Mouse (Mus musculus) MEL (cell line): ENCODE results near the gene Ube2q1. TPM values are rescaled to one million over a fixed set of nuclear protein-coding genes. Genes with fewer than 3 reads are reported as not detected.
"Not testable (repeated sequence)": the region's sequence is repeated elsewhere in the genome, so short reads cannot be mapped to it uniquely, and the experiment has no call there.

Experiments used
- DNase-seq: peaks from one replicate; pipeline ENCODE4 v3.0.0; 2011; ENCODE audit warnings: low read depth, low spot score
- H3K27ac ChIP-seq: 2 replicates; pipeline ENCODE4 v1.5.1; 2012; ENCODE audit warnings: low read depth, mild to moderate bottlenecking, control low read depth, low read length, moderate library complexity; ENCODE audit not compliant: control insufficient read depth
- H3K27me3 ChIP-seq, 2 experiments: fragments of 150-350 bp in 1 of 2; sonication (generic) in 1 of 2; 2 replicates each; pipeline ENCODE4 v1.6.1; 2012; ENCODE audit warnings: low read length in 2 of 2, mild to moderate bottlenecking in 2 of 2, improper control_type of control experiment in 1 of 2, moderate library complexity in 1 of 2; ENCODE audit not compliant: insufficient read depth in 2 of 2, control insufficient read depth in 1 of 2
- H3K36me3 ChIP-seq, 2 experiments: 2 replicates each; pipeline ENCODE4 v1.6.1; 2012 to 2014; ENCODE audit warnings: low read length in 2 of 2, improper control_type of control experiment in 1 of 2, inconsistent platforms in 1 of 2, mild to moderate bottlenecking in 1 of 2; ENCODE audit not compliant: insufficient read depth in 2 of 2, control insufficient read depth in 1 of 2
- H3K4me1 ChIP-seq, 2 experiments: fragments of 150-350 bp in 1 of 2; sonication (generic) in 1 of 2; 2 replicates each; pipeline ENCODE4 v1.6.1; 2012; ENCODE audit warnings: low read length in 2 of 2, improper control_type of control experiment in 1 of 2, mild to moderate bottlenecking in 1 of 2; ENCODE audit not compliant: insufficient read depth in 2 of 2, control insufficient read depth in 1 of 2
- H3K4me3 ChIP-seq, 2 experiments: fragments of 150-350 bp in 1 of 2; sonication (generic) in 1 of 2; 2 replicates each; pipeline ENCODE4 v1.5.1; 2012; ENCODE audit warnings: low read depth in 2 of 2, low read length in 2 of 2, mild to moderate bottlenecking in 2 of 2, moderate library complexity in 2 of 2, control low read depth in 1 of 2, improper control_type of control experiment in 1 of 2; ENCODE audit not compliant: control insufficient read depth in 1 of 2, insufficient read depth in 1 of 2
- H3K79me2 ChIP-seq: 2 replicates; pipeline ENCODE4 v1.6.1; 2012; ENCODE audit warnings: mild to moderate bottlenecking, low read length, moderate library complexity; ENCODE audit not compliant: control insufficient read depth, poor library complexity, insufficient read depth
- H3K9ac ChIP-seq: 2 replicates; pipeline ENCODE4 v1.6.1; 2012; ENCODE audit warnings: low read depth, mild to moderate bottlenecking, control low read depth, low read length, moderate library complexity; ENCODE audit not compliant: control insufficient read depth, poor library complexity, severe bottlenecking
- H3K9me3 ChIP-seq: fragments of 150-350 bp; sonication (generic); replicated peaks from 2 replicates; pipeline ENCODE4 v1.6.1; 2012; ENCODE audit warnings: mild to moderate bottlenecking, low read length, improper control_type of control experiment, moderate library complexity; ENCODE audit not compliant: insufficient read depth
- BHLHE40 ChIP-seq: IDR thresholded peaks from 2 replicates; pipeline ENCODE4 v1.6.1; 2012; ENCODE audit warnings: low read depth, mild to moderate bottlenecking, inconsistent platforms, low read length, improper control_type of control experiment, borderline replicate concordance
- CHD2 ChIP-seq: IDR thresholded peaks from 2 replicates; pipeline ENCODE4 v1.6.1; 2011; ENCODE audit warnings: low read length, improper control_type of control experiment
- E2F4 ChIP-seq: IDR thresholded peaks from 2 replicates; pipeline ENCODE4 v1.6.1; 2011; ENCODE audit warnings: low read depth, low read length, improper control_type of control experiment, borderline replicate concordance
- EP300 ChIP-seq, 2 experiments: IDR thresholded peaks; 2 replicates each; pipeline ENCODE4 v1.6.1; 2011; ENCODE audit warnings: improper control_type of control experiment in 2 of 2, low read length in 2 of 2, low read depth in 1 of 2, mild to moderate bottlenecking in 1 of 2
- ETS1 ChIP-seq: IDR thresholded peaks from 2 replicates; pipeline ENCODE4 v1.6.1; 2012; ENCODE audit warnings: low read depth, mild to moderate bottlenecking, inconsistent platforms, low read length, improper control_type of control experiment, moderate library complexity
- GABPA ChIP-seq: IDR thresholded peaks from 2 replicates; pipeline ENCODE4 v1.6.1; 2012; ENCODE audit warnings: low read depth, mild to moderate bottlenecking, inconsistent platforms, low read length, improper control_type of control experiment, moderate library complexity
- HCFC1 ChIP-seq: IDR thresholded peaks from 2 replicates; pipeline ENCODE4 v1.6.1; 2012; ENCODE audit warnings: low read depth, mild to moderate bottlenecking, inconsistent platforms, low read length, improper control_type of control experiment, moderate library complexity
- MAFK ChIP-seq: IDR thresholded peaks from 2 replicates; pipeline ENCODE4 v1.6.1; 2011; ENCODE audit warnings: low read depth, mild to moderate bottlenecking, low read length, improper control_type of control experiment, borderline replicate concordance
- MEF2A ChIP-seq: IDR thresholded peaks from 2 replicates; pipeline ENCODE4 v1.6.1; 2014; ENCODE audit warnings: low read depth, mild to moderate bottlenecking, inconsistent platforms, low read length, improper control_type of control experiment; ENCODE audit not compliant: poor library complexity, insufficient replicate concordance, severe bottlenecking; ENCODE audit errors: extremely low read depth
- MXI1 ChIP-seq: IDR thresholded peaks from 2 replicates; pipeline ENCODE4 v1.6.1; 2011; ENCODE audit warnings: mild to moderate bottlenecking, low read depth, low read length, improper control_type of control experiment
- MYB ChIP-seq: IDR thresholded peaks from 2 replicates; pipeline ENCODE4 v1.6.1; 2011; ENCODE audit warnings: mild to moderate bottlenecking, low read depth, low read length, improper control_type of control experiment
- NELFE ChIP-seq: IDR thresholded peaks from 2 replicates; pipeline ENCODE4 v1.6.1; 2011; ENCODE audit warnings: low read depth, low read length, improper control_type of control experiment
- NRF1 ChIP-seq: IDR thresholded peaks from 2 replicates; pipeline ENCODE4 v1.6.1; 2014; ENCODE audit warnings: low read depth, mild to moderate bottlenecking, inconsistent platforms, low read length, improper control_type of control experiment, moderate library complexity; ENCODE audit not compliant: poor library complexity, insufficient read depth, severe bottlenecking
- RCOR1 ChIP-seq: IDR thresholded peaks from 2 replicates; pipeline ENCODE4 v1.6.1; 2012; ENCODE audit warnings: low read depth, mild to moderate bottlenecking, inconsistent platforms, low read length, improper control_type of control experiment
- TAL1 ChIP-seq: IDR thresholded peaks from 2 replicates; pipeline ENCODE4 v1.6.1; 2012; ENCODE audit warnings: mild to moderate bottlenecking, inconsistent platforms, low read length, moderate library complexity, mixed read lengths
- TCF12 ChIP-seq: IDR thresholded peaks from 2 replicates; pipeline ENCODE4 v1.6.1; 2014; ENCODE audit warnings: low read depth, mild to moderate bottlenecking, inconsistent platforms, low read length, improper control_type of control experiment, moderate library complexity
- USF1 ChIP-seq: IDR thresholded peaks from 2 replicates; pipeline ENCODE4 v1.6.1; 2014; ENCODE audit warnings: low read depth, mild to moderate bottlenecking, inconsistent platforms, low read length, improper control_type of control experiment, moderate library complexity
- USF2 ChIP-seq, 2 experiments: IDR thresholded peaks; 2 replicates each; pipeline ENCODE4 v1.6.1; 2011 to 2012; ENCODE audit warnings: improper control_type of control experiment in 2 of 2, low read length in 2 of 2, borderline replicate concordance in 1 of 2, inconsistent platforms in 1 of 2, low read depth in 1 of 2, mild to moderate bottlenecking in 1 of 2; ENCODE audit not compliant: insufficient read depth in 1 of 2
- ZC3H11A ChIP-seq: IDR thresholded peaks from 2 replicates; pipeline ENCODE4 v1.6.1; 2012; ENCODE audit warnings: low read depth, mild to moderate bottlenecking, inconsistent platforms, low read length, improper control_type of control experiment
- ZKSCAN1 ChIP-seq: IDR thresholded peaks from 2 replicates; pipeline ENCODE4 v1.6.1; 2012; ENCODE audit warnings: low read depth, mild to moderate bottlenecking, inconsistent platforms, low read length, improper control_type of control experiment, moderate library complexity
- ZMIZ1 ChIP-seq: IDR thresholded peaks from 2 replicates; pipeline ENCODE4 v1.6.1; 2012; ENCODE audit warnings: low read depth, mild to moderate bottlenecking, inconsistent platforms, low read length, improper control_type of control experiment, moderate library complexity
- polyA plus RNA-seq, 2 experiments: library from polyadenylated mRNA; stranded (reverse) in 1 of 2; unstranded in 1 of 2; fragments of >175 nt in 1 of 2; fragments of >200 nt in 1 of 2; gene quantifications; 2 replicates each; pipeline versions ENCODE4 v1.2.1 to v1.2.4; 2012; ENCODE audit warnings: low replicate concordance in 2 of 2, low read depth in 1 of 2; ENCODE audit not compliant: insufficient read length in 2 of 2, insufficient read depth in 1 of 2, missing spikeins in 1 of 2
- total RNA-seq: library from RNA; depleted of rRNA; stranded (reverse); fragments of 300-350 nt; gene quantifications from 2 replicates; pipeline ENCODE4 v1.2.3, GENCODE M21; 2012

Gene Ube2q1
- total and polyA plus RNA-seq, 3 experiments = 73.8 to 162 (median 89.0) TPM

DNA sequence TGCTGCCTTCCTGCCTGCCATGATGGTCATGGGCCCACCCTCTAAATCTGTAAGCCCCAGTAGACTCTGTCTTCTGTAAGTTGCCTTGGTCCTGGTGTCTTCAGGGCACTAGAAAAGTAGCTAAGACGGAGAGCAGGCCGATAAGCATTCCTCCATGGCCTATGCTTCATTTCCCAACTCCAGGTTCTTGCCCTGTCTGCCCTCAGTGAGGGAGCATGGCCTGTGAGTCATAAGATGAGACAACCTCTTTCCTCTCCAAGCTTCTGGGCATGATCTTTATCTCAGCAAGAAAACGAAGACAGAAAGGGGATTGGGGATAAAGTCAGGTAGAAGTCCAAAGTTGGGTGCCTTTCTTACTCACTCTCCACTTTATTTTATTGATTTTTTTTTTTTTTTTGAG, 25.1 kb downstream of the Ube2q1 start:
- Histone ChIP-seq H3K9me3 (no peaks in the 10 kb centered on the region), H3K27ac (no peak overlapping the region), H3K9ac (no peak overlapping the region), H3K4me1 (peaks cover 0 to 14% of the 10 kb centered on the region in 2 experiments; a peak in 2 of 4 replicates), H3K4me3 (no peak overlapping the region), H3K79me2 (no peaks in the 10 kb centered on the region), H3K36me3 (peaks cover 0 to 4% of the 10 kb centered on the region in 2 experiments; a peak in 2 of 4 replicates), H3K27me3 (no peaks in the 10 kb centered on the region)
- no peak for DNase-seq
- TF ChIP-seq GABPA (no peak), MEF2A (no peak), BHLHE40 (no peak), EP300 (IDR thresholded peaks at IDR 0.05; ENCODE audit: low read depth in 1 of 2, low read length in 2 of 2) (no peak), NELFE (no peak), TAL1 (no peak), ZMIZ1 (no peak), MYB (no peak), ZC3H11A (no peak), ZKSCAN1 (no peak)

DNA sequence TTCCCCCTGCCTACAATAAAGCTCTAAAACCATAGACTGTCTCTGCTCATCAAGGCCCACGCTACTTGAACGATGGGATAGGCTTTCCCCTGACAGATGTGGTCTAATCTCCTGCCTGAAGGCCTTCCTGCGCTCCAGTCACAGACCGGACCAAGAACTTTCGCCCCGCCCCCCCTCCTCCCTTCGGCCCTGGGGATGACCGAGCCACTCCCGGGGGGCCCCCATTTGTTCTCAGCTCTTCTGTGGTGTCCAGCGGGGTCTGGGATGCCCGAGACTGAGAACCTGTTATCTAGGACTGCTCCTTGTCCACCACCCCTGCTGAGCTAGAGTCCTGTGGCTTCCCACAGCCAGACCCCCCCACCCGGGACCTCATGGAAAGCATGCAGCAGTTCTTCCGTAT, 26.1 kb downstream of the Ube2q1 start:
- Histone ChIP-seq H3K9me3 (no peaks in the 10 kb centered on the region), H3K27ac (no peak overlapping the region), H3K36me3 (peaks cover 0 to 4% of the 10 kb centered on the region in 2 experiments; a peak in 2 of 4 replicates), H3K9ac (no peak overlapping the region), H3K4me3 (no peak overlapping the region)
- no peak for DNase-seq
- TF ChIP-seq CHD2 (no peak), HCFC1 (no peak), USF2 (IDR thresholded peaks at IDR 0.05; ENCODE audit: borderline replicate concordance in 1 of 2, insufficient read depth in 1 of 2, low read depth in 1 of 2, low read length in 2 of 2) (no peak), USF1 (no peak), MAFK (no peak), NELFE (no peak), MEF2A (no peak), E2F4 (no peak), ZKSCAN1 (no peak), ETS1 (no peak), RCOR1 (no peak), NRF1 (no peak), EP300 (IDR thresholded peaks at IDR 0.05; ENCODE audit: low read depth in 1 of 2, low read length in 2 of 2) (no peak), MXI1 (no peak), TCF12 (no peak)
- TF ChIP-seq, all 39 proteins: peak for 0
- Histone ChIP-seq H3K79me2 (no peaks in the 10 kb centered on the region), H3K4me1 (peaks cover 0 to 14% of the 10 kb centered on the region in 2 experiments; a peak in 2 of 4 replicates), H3K27me3 (no peaks in the 10 kb centered on the region)

DNA sequence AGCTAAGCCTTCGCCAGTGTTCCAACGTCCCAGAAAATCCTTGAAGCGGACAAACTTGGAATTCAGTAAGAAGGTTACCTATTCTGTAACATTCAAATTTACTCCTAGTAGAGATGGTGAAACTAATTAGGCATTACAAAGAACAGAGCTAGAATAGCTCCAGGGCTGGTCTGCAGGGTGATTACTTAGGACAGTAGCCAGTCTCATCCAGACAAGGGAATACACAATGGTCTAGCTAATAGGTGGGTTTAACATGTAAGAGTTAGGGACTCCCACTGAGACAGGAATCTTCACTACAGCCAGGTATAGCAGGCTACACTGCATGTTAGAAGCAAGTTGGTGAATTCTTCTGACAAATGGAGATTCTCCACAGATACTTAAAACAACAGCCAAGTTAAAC, 26.7 kb downstream of the Ube2q1 start:
- H3K27me3 ChIP-seq, H3K36me3 ChIP-seq, H3K27ac ChIP-seq, H3K4me3 ChIP-seq, H3K79me2 ChIP-seq, H3K9ac ChIP-seq, DNase-seq, H3K9me3 ChIP-seq: not testable (repeated sequence)
- peaks cover 0 to 14% of the 10 kb centered on the region in 2 experiments; a peak in 2 of 4 replicates for H3K4me1 ChIP-seq
